Mouse (Mus musculus) heart, embryonic 15.5 days (tissue): ENCODE data around the gene Mettl27. TPM values are rescaled to one million over a fixed set of nuclear protein-coding genes. Genes with fewer than 3 reads are reported as not detected.

Source experiments
- ATAC-seq: fragments of 200-750 bp; cut with Nextera tagmentation; replicated peaks from 2 replicates; pipeline ENCODE4 v1.8.0; 2017; ENCODE audit warnings: low read depth, moderate TSS enrichment; ENCODE audit not compliant: insufficient number of reproducible peaks, insufficient read depth, low FRiP score
- H3K27ac ChIP-seq: fragments of 300-500 bp; sonication (generic); 2 replicates; pipeline ENCODE4 v1.5.1; 2015; ENCODE audit warnings: mild to moderate bottlenecking, inconsistent platforms
- H3K27me3 ChIP-seq: fragments of 300-500 bp; sonication (generic); 2 replicates; pipeline ENCODE4 v1.6.1; 2015; ENCODE audit warnings: inconsistent platforms
- H3K36me3 ChIP-seq: fragments of 300-500 bp; sonication (generic); 2 replicates; pipeline ENCODE4 v1.6.1; 2015; ENCODE audit warnings: mild to moderate bottlenecking, inconsistent platforms
- H3K4me1 ChIP-seq: fragments of 300-500 bp; sonication (generic); replicated peaks from 2 replicates; pipeline ENCODE4 v1.6.1; 2015; ENCODE audit warnings: inconsistent platforms
- H3K4me2 ChIP-seq: fragments of 300-500 bp; sonication (generic); 2 replicates; pipeline ENCODE4 v1.6.1; 2015; ENCODE audit warnings: inconsistent platforms, mild to moderate bottlenecking, moderate library complexity
- H3K4me3 ChIP-seq: fragments of 300-500 bp; sonication (generic); 2 replicates; pipeline ENCODE4 v1.5.1; 2015; ENCODE audit warnings: mild to moderate bottlenecking, inconsistent platforms
- H3K9ac ChIP-seq: fragments of 300-500 bp; sonication (generic); 2 replicates; pipeline ENCODE4 v1.6.1; 2015; ENCODE audit warnings: mild to moderate bottlenecking, inconsistent platforms
- H3K9me3 ChIP-seq: fragments of 300-500 bp; sonication (generic); replicated peaks from 2 replicates; pipeline ENCODE4 v1.6.1; 2016; ENCODE audit warnings: inconsistent platforms
- WGBS: fragments of 180-500 bp; shearing (Covaris S2); methylation state at CpG from one replicate; pipeline ENCODE4 v1.1.7; 2015; ENCODE audit warnings: mixed read lengths; 5-methylcytosine and 5-hydroxymethylcytosine counted together
- polyA plus RNA-seq: library from polyadenylated mRNA; unstranded; fragments of >200 nt; fragmentation: Nextera tagmentation; extraction: Ambion mirVana; gene quantifications from 2 replicates; pipeline ENCODE4 v1.2.1, GENCODE M21; 2015

Mettl27 gene
- polyA plus RNA-seq, 1 experiment from 2014 or later: 6.6 TPM

DNA sequence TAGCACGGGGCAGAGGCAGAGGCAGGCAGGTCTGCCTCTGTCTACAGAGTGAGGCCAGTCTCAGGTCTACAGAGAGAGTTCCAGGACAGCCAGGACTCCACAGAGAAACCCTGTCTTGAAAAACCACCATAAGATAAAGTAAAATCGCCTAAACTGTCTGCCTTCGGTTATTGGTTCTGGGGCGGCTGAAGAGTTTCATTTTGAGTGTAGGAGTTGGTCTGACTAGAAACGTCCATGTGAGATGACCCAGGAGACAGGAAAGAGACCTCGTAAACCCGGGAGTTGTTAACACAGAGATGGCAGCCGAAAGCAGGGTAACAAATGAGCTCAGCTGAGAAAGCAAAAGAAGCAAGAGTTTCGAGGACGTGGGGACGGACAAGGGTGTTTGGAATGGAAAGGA, 57.0 kb downstream of the Mettl27 start:
- H3K4me2 ChIP-seq: no peak overlapping the region
- H3K9ac ChIP-seq: no peak overlapping the region
- no peaks in the 10 kb centered on the region for H3K36me3 ChIP-seq
- WGBS: 58% methylated on average over 11 of the region's 11 CpGs
- peaks cover 57% of the 10 kb centered on the region for H3K27me3 ChIP-seq
- H3K27ac ChIP-seq: no peak overlapping the region
- no peak overlapping the region for H3K4me3 ChIP-seq
- no peaks in the 10 kb centered on the region for H3K9me3 ChIP-seq
- ATAC-seq: no peak
- H3K4me1 ChIP-seq: peaks cover 19% of the 10 kb centered on the region

GRCm38 (mm10) chr5:134989741-134990140, 57.6 kb downstream of the Mettl27 start:
- peaks cover 52% of the 10 kb centered on the region for H3K27me3 ChIP-seq
- H3K36me3 ChIP-seq: no peaks in the 10 kb centered on the region
- no peaks in the 10 kb centered on the region for H3K9me3 ChIP-seq
- 34% methylated on average over 6 of the region's 6 CpGs for WGBS
- no peak overlapping the region for H3K9ac ChIP-seq
- no peak overlapping the region for H3K4me2 ChIP-seq
- ATAC-seq: no peak
- H3K4me1 ChIP-seq: peaks cover 19% of the 10 kb centered on the region
- H3K4me3 ChIP-seq: no peak overlapping the region
- H3K27ac ChIP-seq: no peak overlapping the region

Other genes starting within 250 kb of the Mettl27 start
- gene Limk1, start 243.8 kb upstream of the Mettl27 start, polyA plus RNA-seq: 3.3 and 5.4 TPM in 2 replicates
- 683 and 1,118 TPM in 2 replicates for gene Eln, start 185.0 kb upstream of the Mettl27 start, polyA plus RNA-seq
- gene Tmem270, start 25.6 kb upstream of the Mettl27 start, polyA plus RNA-seq: not detected in 2 replicates
- gene Cldn13, start 16.8 kb upstream of the Mettl27 start, polyA plus RNA-seq: 0.43 and 1.9 TPM in 2 replicates
- 1.1 and 4.2 TPM in 2 replicates for gene Cldn4, start 14.6 kb downstream of the Mettl27 start, polyA plus RNA-seq
- gene Cldn3, start 53.8 kb downstream of the Mettl27 start, polyA plus RNA-seq: 7.7 and 18.1 TPM in 2 replicates
- 70.0 and 74.5 TPM in 2 replicates for gene Abhd11, start 76.8 kb downstream of the Mettl27 start, polyA plus RNA-seq
- gene Stx1a, start 91.1 kb downstream of the Mettl27 start, polyA plus RNA-seq: 6.2 and 10.2 TPM in 2 replicates
- gene Dnajc30, start 131.8 kb downstream of the Mettl27 start, polyA plus RNA-seq: 27.2 and 32.1 TPM in 2 replicates
- 49.4 and 68.2 TPM in 2 replicates for gene Bud23, start 132.6 kb downstream of the Mettl27 start, polyA plus RNA-seq
- gene Vps37d, start 145.9 kb downstream of the Mettl27 start, polyA plus RNA-seq: 2.5 and 4.1 TPM in 2 replicates
- gene Mlxipl, start 157.5 kb downstream of the Mettl27 start, polyA plus RNA-seq: 1.4 and 2.2 TPM in 2 replicates
- gene Tbl2, start 217.3 kb downstream of the Mettl27 start, polyA plus RNA-seq: 17.2 and 20.2 TPM in 2 replicates
- gene Bcl7b, start 235.9 kb downstream of the Mettl27 start, polyA plus RNA-seq: 39.3 and 39.4 TPM in 2 replicates